Mouse (Mus musculus) right cerebral cortex, postnatal 25 days (tissue): ENCODE measurements at regions not wholly inside any gene's neighbourhood (a gene's known extent, or its start where the extent isn't known, plus 50 kb on each side); places are given as distances from the start of the nearest gene placed in this dataset.

Experiments used
- DNase-seq: peaks from one replicate; pipeline ENCODE4 v3.0.0; 2022

- DNase-seq: peak; percentile 45
Measured at GRCm38 (mm10) chr1:34642304-34642893, 62.9 kb downstream of the Amer3 start.

- peak; percentile 32 for DNase-seq
Measured at GRCm38 (mm10) chr1:34653963-34654644, 74.6 kb downstream of the Amer3 start.

GRCm38 (mm10) chr1:34657481-34657880 is 78.0 kb downstream of the Amer3 start:
- no peak for DNase-seq

GRCm38 (mm10) chr1:34663875-34664547 is 84.6 kb downstream of the Amer3 start:
- DNase-seq: no peak

GRCm38 (mm10) chr1:34664816-34665511 is 85.5 kb downstream of the Amer3 start:
- DNase-seq: peak; percentile 24

- DNase-seq: no peak
Measured at GRCm38 (mm10) chr1:34665512-34665854, 86.0 kb downstream of the Amer3 start.

- peak; percentile 18 for DNase-seq
Measured at GRCm38 (mm10) chr1:34666226-34666662, 86.8 kb downstream of the Amer3 start.

- no peak for DNase-seq
Measured at GRCm38 (mm10) chr1:34677105-34677741, 97.8 kb downstream of the Amer3 start.

- peak; percentile 39 for DNase-seq
Measured at GRCm38 (mm10) chr1:34677832-34678733, 98.6 kb downstream of the Amer3 start.

- no peak for DNase-seq
Measured at GRCm38 (mm10) chr1:34678734-34679068, 99.2 kb downstream of the Amer3 start.

GRCm38 (mm10) chr1:34686539-34686938 is 107.1 kb downstream of the Amer3 start:
- DNase-seq: no peak

- no peak for DNase-seq
Measured at GRCm38 (mm10) chr1:34696533-34696932, 117.1 kb downstream of the Amer3 start.

GRCm38 (mm10) chr1:34700237-34701030 is 121.0 kb downstream of the Amer3 start:
- DNase-seq: peak; percentile 24

- no peak for DNase-seq
Measured at GRCm38 (mm10) chr1:34701436-34701835, 122.0 kb downstream of the Amer3 start.

GRCm38 (mm10) chr1:34709089-34709488 is 129.6 kb downstream of the Amer3 start:
- DNase-seq: no peak

GRCm38 (mm10) chr1:34722674-34723073 is 120.2 kb downstream of the Fam168b start:
- no peak for DNase-seq

- DNase-seq: no peak
Measured at GRCm38 (mm10) chr1:34732156-34732555, 110.7 kb downstream of the Fam168b start.

GRCm38 (mm10) chr1:34733026-34733913 is 109.6 kb downstream of the Fam168b start:
- no peak for DNase-seq

GRCm38 (mm10) chr1:34738386-34739067 is 104.3 kb downstream of the Fam168b start:
- peak; percentile 62 for DNase-seq

GRCm38 (mm10) chr1:34739621-34740020 is 103.2 kb downstream of the Fam168b start:
- DNase-seq: no peak
